Mouse (Mus musculus) embryonic facial prominence, embryonic 11.5 days (tissue): ENCODE data around the gene Sept3. TPM values are rescaled to one million over a fixed set of nuclear protein-coding genes. Genes with fewer than 3 reads are reported as not detected.
A peak's percentile ranks its signal among the peaks of the same experiment; 100 is the strongest.

Source experiments
- ATAC-seq: fragments of 200-750 bp; cut with Nextera tagmentation; replicated peaks from 2 replicates; pipeline ENCODE4 v1.8.0; 2017; ENCODE audit warnings: low read depth; ENCODE audit not compliant: insufficient number of reproducible peaks, low FRiP score, low TSS enrichment
- DNase-seq: peaks from one replicate; pipeline ENCODE4 v3.0.0-alpha.2; 2015; ENCODE audit warnings: low spot score
- H3K27ac ChIP-seq: fragments of 300-500 bp; sonication (generic); replicated peaks from 2 replicates; pipeline ENCODE4 v1.5.1; 2014; ENCODE audit warnings: mild to moderate bottlenecking, low read depth, low read length, control low read depth
- H3K27me3 ChIP-seq: fragments of 300-500 bp; sonication (generic); 2 replicates; pipeline ENCODE4 v1.6.1; 2014; ENCODE audit warnings: mild to moderate bottlenecking, low read length, moderate library complexity, mixed read lengths; ENCODE audit not compliant: control insufficient read depth, insufficient read depth
- H3K36me3 ChIP-seq: fragments of 300-500 bp; sonication (generic); replicated peaks from 2 replicates; pipeline ENCODE4 v1.6.1; 2014; ENCODE audit warnings: low read depth, mild to moderate bottlenecking, low read length, moderate library complexity, mixed read lengths; ENCODE audit not compliant: control insufficient read depth, insufficient read depth
- H3K4me1 ChIP-seq: fragments of 300-500 bp; sonication (generic); 2 replicates; pipeline ENCODE4 v1.6.1; 2014; ENCODE audit warnings: low read length, mixed read lengths; ENCODE audit not compliant: control insufficient read depth, insufficient read depth
- H3K4me2 ChIP-seq: fragments of 300-500 bp; sonication (generic); 2 replicates; pipeline ENCODE4 v1.6.1; 2014; ENCODE audit warnings: low read depth, mild to moderate bottlenecking, control low read depth, low read length, moderate library complexity
- H3K4me3 ChIP-seq: fragments of 300-500 bp; sonication (generic); 2 replicates; pipeline ENCODE4 v1.5.1; 2014; ENCODE audit warnings: low read depth, low read length, control low read depth
- H3K9ac ChIP-seq: fragments of 300-500 bp; sonication (generic); replicated peaks from 2 replicates; pipeline ENCODE4 v1.6.1; 2014; ENCODE audit warnings: mild to moderate bottlenecking, control low read depth, low read length
- H3K9me3 ChIP-seq: fragments of 300-500 bp; sonication (generic); replicated peaks from 2 replicates; pipeline ENCODE4 v1.6.1; 2016; ENCODE audit warnings: mild to moderate bottlenecking, low read length, inconsistent platforms, mixed read lengths; ENCODE audit not compliant: control insufficient read depth
- WGBS: fragments of 180-500 bp; shearing (Covaris S2); extraction: QIAGEN DNeasy Blood & Tissue Kit; methylation state at CpG from one replicate; pipeline ENCODE4 v1.1.7; 2014; 5-methylcytosine and 5-hydroxymethylcytosine counted together
- polyA plus RNA-seq: library from polyadenylated mRNA; unstranded; fragments of >200 nt; fragmentation: Nextera tagmentation; extraction: Ambion mirVana; gene quantifications from 2 replicates; pipeline ENCODE4 v1.2.1, GENCODE M21; 2014

Sept3 gene
- 66.3 and 66.7 TPM in 2 replicates for polyA plus RNA-seq

- Histone ChIP-seq H3K9me3 (no peaks in the 10 kb centered on the region), H3K4me1 (peaks cover 5% of the 10 kb centered on the region), H3K27ac (peak within 1 kb of the TSS; percentile 52), H3K9ac (peak within 1 kb of the TSS; percentile 83), H3K4me3 (peak within 1 kb of the TSS; percentile 70), H3K27me3 (peaks cover 11% of the 10 kb centered on the region), H3K4me2 (peak within 1 kb of the TSS; percentile 96), H3K36me3 (no peaks in the 10 kb centered on the region)
- DNase-seq (no peak), ATAC-seq (0 out of 2 replicates have a peak, but pooled peaks have one; percentile 2)
- WGBS: 28% methylated on average over 6 of the region's 6 CpGs
These were observed at the start of gene Sept3 for GRCm38 (mm10) chr15:82274593-82274926. Gene Sept3 (plus strand): TSS chr15:82274893.

GRCm38 (mm10) chr15:82225769-82226168 is 48.9 kb upstream of the Sept3 start:
- Histone ChIP-seq H3K9ac (no peak overlapping the region), H3K4me3 (no peak overlapping the region), H3K36me3 (no peaks in the 10 kb centered on the region), H3K4me2 (no peak overlapping the region), H3K27ac (no peak overlapping the region), H3K27me3 (peaks cover 20% of the 10 kb centered on the region), H3K4me1 (peaks cover 2% of the 10 kb centered on the region; the same call in 1 of the 2 replicates), H3K9me3 (no peaks in the 10 kb centered on the region)
- 90% methylated on average over 5 of the region's 5 CpGs for WGBS
- no peak for DNase-seq
- no peak for ATAC-seq

- ATAC-seq (0 out of 2 replicates have a peak, but pooled peaks have one; percentile 50), DNase-seq (no peak)
- 39% methylated on average over 11 of the region's 11 CpGs for WGBS
- Histone ChIP-seq H3K27me3 (peaks cover 9% of the 10 kb centered on the region), H3K4me2 (no peak overlapping the region), H3K9ac (no peak overlapping the region), H3K4me3 (no peak overlapping the region), H3K9me3 (no peaks in the 10 kb centered on the region), H3K27ac (no peak overlapping the region), H3K36me3 (no peaks in the 10 kb centered on the region), H3K4me1 (no peaks in the 10 kb centered on the region; the same call in 1 of the 2 replicates)
These were observed 45.1 kb upstream of the Sept3 start for GRCm38 (mm10) chr15:82229542-82230045.

- Histone ChIP-seq H3K9ac (no peak overlapping the region), H3K36me3 (no peaks in the 10 kb centered on the region), H3K4me3 (no peak overlapping the region), H3K27me3 (peaks cover 4% of the 10 kb centered on the region; the same call in 1 of the 2 replicates), H3K9me3 (no peaks in the 10 kb centered on the region), H3K4me1 (no peaks in the 10 kb centered on the region; the same call in 1 of the 2 replicates), H3K27ac (no peak overlapping the region), H3K4me2 (no peak overlapping the region)
- no peak for DNase-seq
- no peak for ATAC-seq
- WGBS: 64% methylated on average over 6 of the region's 6 CpGs
These were observed 44.5 kb upstream of the Sept3 start for GRCm38 (mm10) chr15:82230098-82230611.

- H3K27me3 ChIP-seq: no peaks in the 10 kb centered on the region
- no peaks in the 10 kb centered on the region for H3K9me3 ChIP-seq
- WGBS: 84% methylated on average over 4 of the region's 4 CpGs
- H3K4me3 ChIP-seq: no peak overlapping the region
- H3K27ac ChIP-seq: no peak overlapping the region
- no peaks in the 10 kb centered on the region for H3K36me3 ChIP-seq
- no peak overlapping the region for H3K4me2 ChIP-seq
- no peak for DNase-seq
- ATAC-seq: no peak; the same call in 1 of the 2 replicates
- H3K9ac ChIP-seq: no peak overlapping the region
- no peaks in the 10 kb centered on the region; the same call in 1 of the 2 replicates for H3K4me1 ChIP-seq
These were observed 43.6 kb upstream of the Sept3 start for GRCm38 (mm10) chr15:82231100-82231499.

GRCm38 (mm10) chr15:82231591-82232378 is 42.9 kb upstream of the Sept3 start:
- Histone ChIP-seq H3K4me1 (no peaks in the 10 kb centered on the region; the same call in 1 of the 2 replicates), H3K27ac (no peak overlapping the region), H3K4me2 (no peak overlapping the region), H3K9ac (no peak overlapping the region), H3K27me3 (no peaks in the 10 kb centered on the region), H3K4me3 (no peak overlapping the region), H3K9me3 (no peaks in the 10 kb centered on the region), H3K36me3 (no peaks in the 10 kb centered on the region)
- no peak for DNase-seq
- no peak for ATAC-seq
- 66% methylated on average over 11 of the region's 11 CpGs for WGBS

- DNase-seq (no peak), ATAC-seq (no peak)
- H3K27ac ChIP-seq: no peak overlapping the region
- H3K9me3 ChIP-seq: no peaks in the 10 kb centered on the region
- WGBS: 70% methylated on average over 4 of the region's 4 CpGs
- no peak overlapping the region for H3K4me3 ChIP-seq
- H3K4me2 ChIP-seq: no peak overlapping the region
- H3K36me3 ChIP-seq: no peaks in the 10 kb centered on the region
- no peaks in the 10 kb centered on the region; the same call in 1 of the 2 replicates for H3K4me1 ChIP-seq
- no peaks in the 10 kb centered on the region for H3K27me3 ChIP-seq
- H3K9ac ChIP-seq: no peak overlapping the region
These were observed 42.0 kb upstream of the Sept3 start for GRCm38 (mm10) chr15:82232651-82233050.

- H3K36me3 ChIP-seq: peaks cover 5% of the 10 kb centered on the region; the same call in 1 of the 2 replicates
- ATAC-seq: no peak
- no peak overlapping the region for H3K9ac ChIP-seq
- H3K27me3 ChIP-seq: no peaks in the 10 kb centered on the region
- no peak overlapping the region for H3K27ac ChIP-seq
- H3K9me3 ChIP-seq: no peaks in the 10 kb centered on the region
- no peak for DNase-seq
- H3K4me3 ChIP-seq: no peak overlapping the region
- H3K4me1 ChIP-seq: no peaks in the 10 kb centered on the region
- WGBS: 71% methylated on average over 10 of the region's 10 CpGs
- no peak overlapping the region for H3K4me2 ChIP-seq
These were observed 39.0 kb upstream of the Sept3 start for GRCm38 (mm10) chr15:82235661-82236060.
